Mouse (Mus musculus) stomach, embryonic 16.5 days (tissue): ENCODE data around the gene Clec4n. TPM values are rescaled to one million over a fixed set of nuclear protein-coding genes. Genes with fewer than 3 reads are reported as not detected.
"Not testable (repeated sequence)": the region's sequence is repeated elsewhere in the genome, so short reads cannot be mapped to it uniquely, and the experiment has no call there.

ENCODE experiments used
- ATAC-seq: fragments of 200-750 bp; cut with Nextera tagmentation; 2 replicates; pipeline ENCODE4 v1.8.0; 2017; ENCODE audit warnings: moderate number of reproducible peaks, moderate TSS enrichment; ENCODE audit not compliant: insufficient read depth, low FRiP score
- H3K27ac ChIP-seq: fragments of 300-500 bp; sonication (generic); 2 replicates; pipeline ENCODE4 v1.5.1; 2014; ENCODE audit warnings: low read length
- H3K27me3 ChIP-seq: fragments of 300-500 bp; sonication (generic); 2 replicates; pipeline ENCODE4 v1.6.1; 2014; ENCODE audit warnings: low read length, control low read depth, mixed read lengths; ENCODE audit not compliant: control insufficient read depth, insufficient read depth
- H3K36me3 ChIP-seq: fragments of 300-500 bp; sonication (generic); 2 replicates; pipeline ENCODE4 v1.6.1; 2014; ENCODE audit warnings: low read length; ENCODE audit not compliant: control insufficient read depth, insufficient read depth
- H3K4me1 ChIP-seq: fragments of 300-500 bp; sonication (generic); 2 replicates; pipeline ENCODE4 v1.6.1; 2014; ENCODE audit warnings: low read length, control low read depth, mixed read lengths; ENCODE audit not compliant: control insufficient read depth, insufficient read depth
- H3K4me2 ChIP-seq: fragments of 300-500 bp; sonication (generic); 2 replicates; pipeline ENCODE4 v1.6.1; 2014; ENCODE audit warnings: low read depth, low read length, mixed read lengths
- H3K4me3 ChIP-seq: fragments of 300-500 bp; sonication (generic); replicated peaks from 2 replicates; pipeline ENCODE4 v1.5.1; 2014; ENCODE audit warnings: mild to moderate bottlenecking, low read length
- H3K9ac ChIP-seq: fragments of 300-500 bp; sonication (generic); 2 replicates; pipeline ENCODE4 v1.6.1; 2014; ENCODE audit warnings: low read length
- H3K9me3 ChIP-seq: fragments of 300-500 bp; sonication (generic); replicated peaks from 2 replicates; pipeline ENCODE4 v1.6.1; 2016; ENCODE audit warnings: low read length, control low read depth; ENCODE audit not compliant: control insufficient read depth
- WGBS: fragments of 180-500 bp; shearing (Covaris S2); extraction: QIAGEN DNeasy Blood & Tissue Kit; methylation state at CpG from one replicate; pipeline ENCODE4 v1.1.7; 2014; 5-methylcytosine and 5-hydroxymethylcytosine counted together
- polyA plus RNA-seq: library from polyadenylated mRNA; unstranded; fragments of >200 nt; fragmentation: Nextera tagmentation; extraction: Ambion mirVana; gene quantifications from 2 replicates; pipeline ENCODE4 v1.2.1, GENCODE M21; 2015

Gene Clec4n
- polyA plus RNA-seq, 1 experiment from 2014 or later = 4.1 TPM

DNA sequence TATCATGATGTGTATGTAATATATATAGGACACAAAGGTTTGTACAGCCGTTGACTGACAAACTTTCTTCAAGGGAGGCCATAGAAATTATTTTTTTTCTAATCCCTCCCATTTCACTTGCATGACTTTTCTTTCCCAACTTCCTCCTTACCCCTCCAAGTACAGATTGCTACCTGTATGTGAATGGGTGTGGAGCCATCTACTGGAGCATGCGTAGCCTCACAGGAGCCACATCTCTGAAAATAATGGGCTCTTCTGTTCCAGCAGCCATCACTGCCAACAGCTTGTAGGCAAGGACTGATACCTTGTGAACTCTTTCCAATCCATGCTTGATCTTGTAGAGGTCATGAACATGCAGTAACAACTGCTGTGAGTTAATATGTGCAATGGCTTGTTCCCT is 19.2 kb downstream of the Clec4n start:
- not testable (repeated sequence) for H3K4me2 ChIP-seq, H3K4me1 ChIP-seq, H3K27ac ChIP-seq, ATAC-seq, H3K4me3 ChIP-seq, H3K9me3 ChIP-seq, H3K9ac ChIP-seq, H3K27me3 ChIP-seq, H3K36me3 ChIP-seq
- WGBS = 77% methylated on average over 2 of the region's 2 CpGs

DNA sequence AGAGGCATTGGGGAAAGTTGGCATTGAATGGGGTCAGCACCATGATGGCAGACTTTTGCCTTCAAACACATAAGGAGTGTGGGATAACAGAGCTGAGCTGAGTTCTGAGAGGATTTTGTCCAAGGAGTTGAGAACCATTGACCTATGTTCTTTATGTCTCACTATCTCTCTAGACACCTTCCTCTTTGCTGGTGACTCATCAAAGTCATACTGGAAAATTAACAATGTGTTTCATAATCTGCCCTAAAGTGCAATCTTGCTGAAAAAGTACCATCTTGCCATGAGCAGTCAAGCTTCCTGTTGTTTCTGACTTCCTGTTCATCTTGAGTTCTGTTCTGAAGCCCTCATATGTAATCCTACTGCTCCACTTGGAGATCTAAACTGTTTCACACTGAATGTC is 23.1 kb downstream of the Clec4n start:
- Histone ChIP-seq H3K4me1 (no peaks in the 10 kb centered on the region), H3K4me3 (no peak overlapping the region), H3K36me3 (no peaks in the 10 kb centered on the region), H3K27ac (no peak overlapping the region), H3K27me3 (no peaks in the 10 kb centered on the region), H3K9me3 (no peaks in the 10 kb centered on the region), H3K9ac (no peak overlapping the region), H3K4me2 (no peak overlapping the region)
- ATAC-seq = no peak

DNA sequence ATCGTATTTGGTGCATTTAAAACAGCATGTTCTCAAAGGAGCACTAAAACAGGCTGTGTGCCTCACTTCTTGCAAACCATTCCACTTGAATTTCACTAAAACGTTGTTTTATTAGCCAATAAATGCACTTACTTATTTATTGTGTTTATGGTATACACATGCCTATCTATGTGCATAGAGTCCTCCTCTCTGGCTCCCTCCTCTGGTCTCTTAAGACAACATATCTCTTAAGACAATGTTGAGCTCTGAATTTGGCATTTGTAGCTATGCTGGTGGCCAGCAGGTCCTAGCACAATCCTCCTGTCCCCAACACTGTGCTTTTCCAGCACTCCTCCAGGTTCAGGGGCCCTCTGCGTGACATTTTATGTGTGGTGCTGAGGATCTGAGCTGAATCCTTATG is 29.3 kb downstream of the Clec4n start:
- Histone ChIP-seq H3K4me3 (no peak overlapping the region), H3K9ac (no peak overlapping the region), H3K4me2 (no peak overlapping the region), H3K27me3 (no peaks in the 10 kb centered on the region), H3K36me3 (no peaks in the 10 kb centered on the region), H3K4me1 (no peaks in the 10 kb centered on the region), H3K27ac (no peak overlapping the region), H3K9me3 (no peaks in the 10 kb centered on the region)
- ATAC-seq = no peak
- 73% methylated on average over 3 of the region's 3 CpGs for WGBS

DNA sequence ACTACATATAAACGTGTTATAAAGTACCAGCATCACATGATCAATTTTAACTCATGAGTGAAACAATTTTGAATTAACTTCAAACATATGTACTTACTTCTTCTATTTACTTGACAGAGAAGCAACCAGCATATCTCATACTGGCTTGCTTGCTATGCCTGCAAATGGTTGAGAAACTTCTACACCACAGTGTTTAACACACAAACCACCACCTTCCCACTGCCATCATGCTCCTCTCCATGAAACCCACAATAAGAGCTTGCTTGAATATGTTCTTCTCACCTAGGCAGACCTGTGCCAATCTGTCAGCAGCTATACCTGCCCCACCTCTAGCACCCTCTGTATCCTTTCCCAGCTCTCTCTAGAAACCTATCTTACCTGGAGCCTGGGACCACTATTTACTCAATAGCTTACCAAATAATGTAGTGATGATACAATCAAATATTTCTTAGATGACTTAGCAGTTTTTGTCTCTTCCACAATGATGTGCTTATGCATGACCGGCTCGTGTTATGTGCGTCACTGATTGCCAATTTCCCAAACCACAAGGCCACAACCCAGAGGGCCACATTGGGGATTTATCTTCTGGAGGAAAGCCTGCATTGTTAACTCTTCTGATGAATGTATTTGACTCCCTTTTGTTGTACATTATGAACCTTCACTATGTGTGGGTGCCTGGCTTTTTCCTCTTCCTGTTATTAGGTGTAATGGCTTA is 30.4 kb downstream of the Clec4n start:
- no peak overlapping the region for H3K27ac ChIP-seq
- H3K36me3 ChIP-seq = no peaks in the 10 kb centered on the region
- no peaks in the 10 kb centered on the region for H3K27me3 ChIP-seq
- 70% methylated on average over 4 of the region's 4 CpGs for WGBS
- no peak overlapping the region for H3K4me3 ChIP-seq
- H3K4me1 ChIP-seq = no peaks in the 10 kb centered on the region
- H3K9me3 ChIP-seq = no peaks in the 10 kb centered on the region
- H3K4me2 ChIP-seq = no peak overlapping the region
- no peak overlapping the region for H3K9ac ChIP-seq
- no peak for ATAC-seq

DNA sequence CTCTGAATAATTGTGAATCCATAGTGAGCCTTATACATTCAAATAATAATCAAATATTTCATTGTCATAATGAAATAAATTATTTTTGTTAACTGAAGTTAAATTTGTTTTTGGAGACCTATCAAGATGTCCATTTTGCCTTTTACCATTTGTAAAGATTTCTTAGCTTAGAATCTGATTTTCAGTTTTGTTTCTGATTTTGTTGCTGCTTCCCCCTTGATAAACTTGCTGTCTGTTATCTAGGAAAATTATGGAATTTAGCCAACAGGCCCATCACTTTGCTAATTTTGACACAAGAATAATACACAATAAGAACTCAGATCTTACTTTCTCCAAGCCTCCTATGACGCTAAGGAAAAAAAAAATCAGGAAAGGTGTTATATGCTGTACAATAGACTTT is 31.2 kb downstream of the Clec4n start:
- WGBS = 74% methylated on average over 1 of the region's 1 CpGs
- no peaks in the 10 kb centered on the region for H3K27me3 ChIP-seq
- H3K4me3 ChIP-seq = no peak overlapping the region
- ATAC-seq = no peak
- no peak overlapping the region for H3K9ac ChIP-seq
- H3K4me2 ChIP-seq = no peak overlapping the region
- no peak overlapping the region for H3K27ac ChIP-seq
- H3K9me3 ChIP-seq = no peaks in the 10 kb centered on the region
- H3K4me1 ChIP-seq = no peaks in the 10 kb centered on the region
- no peaks in the 10 kb centered on the region for H3K36me3 ChIP-seq

DNA sequence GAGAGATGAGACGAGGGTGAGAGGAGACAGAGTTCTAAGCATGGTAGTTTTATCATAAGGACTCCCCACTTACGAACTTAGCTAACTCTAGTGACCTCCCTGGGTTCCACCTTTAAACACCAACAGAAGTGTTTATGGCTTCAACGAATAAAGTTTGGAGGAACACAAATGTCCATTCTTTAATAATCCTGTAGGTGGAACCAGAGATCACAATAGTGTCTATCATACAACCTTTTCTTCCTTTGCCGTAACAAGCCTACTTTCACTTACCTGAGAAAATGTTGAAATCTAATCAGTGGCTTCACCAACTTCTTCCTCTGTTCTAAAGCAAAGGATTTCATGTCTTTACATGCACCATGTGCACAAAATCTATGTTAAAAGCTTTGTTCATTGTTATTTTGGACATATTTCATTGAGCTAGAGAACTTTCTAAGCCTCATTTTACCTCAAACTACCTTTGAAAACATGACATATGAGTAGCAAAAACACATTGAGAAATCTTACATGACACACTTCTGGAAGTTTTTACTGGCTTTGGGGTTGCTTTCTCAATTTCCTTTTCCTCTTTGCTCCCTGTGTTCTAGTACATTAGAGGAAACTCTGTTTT is 32.0 kb downstream of the Clec4n start, which contains the start of gene Clec4d:
Gene Clec4d, plus strand, starts transcription at position 557 of the 607 bp plus-strand sequence.
- Histone ChIP-seq H3K27me3 (no peaks in the 10 kb centered on the region), H3K9me3 (no peaks in the 10 kb centered on the region), H3K36me3 (no peaks in the 10 kb centered on the region), H3K9ac (no peak within 1 kb of the TSS), H3K4me1 (no peaks in the 10 kb centered on the region), H3K27ac (no peak within 1 kb of the TSS), H3K4me2 (no peak within 1 kb of the TSS), H3K4me3 (no peak within 1 kb of the TSS)
- WGBS = 54% methylated on average over 4 of the region's 4 CpGs
- no peak for ATAC-seq

DNA sequence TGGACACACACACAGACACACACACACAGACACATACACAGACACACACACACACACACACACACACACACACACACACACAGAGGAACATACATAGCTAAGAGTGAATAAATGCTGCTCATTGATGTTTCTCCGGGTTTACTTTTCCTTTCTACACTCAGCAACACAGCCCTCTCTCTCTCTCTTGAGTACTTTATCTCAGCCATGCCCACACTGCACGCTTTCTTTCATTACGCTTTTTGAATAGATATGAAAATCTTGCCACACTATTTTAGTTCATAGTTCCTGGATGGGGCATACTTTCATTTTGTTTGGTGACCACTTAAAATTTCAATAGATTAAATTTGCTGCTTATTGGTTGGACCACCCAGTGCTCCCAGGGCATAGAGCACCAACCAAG is 34.6 kb downstream of the Clec4n start:
- ATAC-seq = no peak
- no peak overlapping the region for H3K9ac ChIP-seq
- no peaks in the 10 kb centered on the region for H3K9me3 ChIP-seq
- WGBS = 88% methylated on average over 3 of the region's 3 CpGs
- no peaks in the 10 kb centered on the region for H3K36me3 ChIP-seq
- H3K27ac ChIP-seq = no peak overlapping the region
- H3K27me3 ChIP-seq = no peaks in the 10 kb centered on the region
- no peak overlapping the region for H3K4me3 ChIP-seq
- no peaks in the 10 kb centered on the region for H3K4me1 ChIP-seq
- no peak overlapping the region for H3K4me2 ChIP-seq

DNA sequence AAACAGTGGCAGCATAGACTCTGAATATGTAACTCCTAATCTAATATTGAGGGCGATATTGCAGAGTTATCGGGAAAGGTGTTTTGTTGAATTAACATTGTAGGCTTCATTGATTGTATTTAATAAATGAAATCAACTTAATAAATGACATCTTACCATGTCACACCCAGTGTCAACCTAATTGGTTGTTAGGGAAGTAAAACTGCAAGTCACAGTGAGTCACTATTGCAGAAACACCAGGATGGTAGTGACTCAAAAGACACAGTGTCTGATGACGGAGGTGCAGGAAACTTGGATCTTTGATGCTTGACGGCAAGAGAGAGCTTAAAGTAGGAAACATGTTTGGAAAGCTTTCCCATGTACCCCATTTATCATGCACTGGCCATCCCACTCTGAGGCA is 36.2 kb downstream of the Clec4n start:
- no peak overlapping the region for H3K27ac ChIP-seq
- H3K36me3 ChIP-seq = no peaks in the 10 kb centered on the region
- no peak overlapping the region for H3K4me3 ChIP-seq
- no peak overlapping the region for H3K4me2 ChIP-seq
- no peak for ATAC-seq
- 77% methylated on average over 4 of the region's 4 CpGs for WGBS
- H3K9ac ChIP-seq = no peak overlapping the region
- no peaks in the 10 kb centered on the region for H3K4me1 ChIP-seq
- H3K9me3 ChIP-seq = no peaks in the 10 kb centered on the region
- no peaks in the 10 kb centered on the region for H3K27me3 ChIP-seq

DNA sequence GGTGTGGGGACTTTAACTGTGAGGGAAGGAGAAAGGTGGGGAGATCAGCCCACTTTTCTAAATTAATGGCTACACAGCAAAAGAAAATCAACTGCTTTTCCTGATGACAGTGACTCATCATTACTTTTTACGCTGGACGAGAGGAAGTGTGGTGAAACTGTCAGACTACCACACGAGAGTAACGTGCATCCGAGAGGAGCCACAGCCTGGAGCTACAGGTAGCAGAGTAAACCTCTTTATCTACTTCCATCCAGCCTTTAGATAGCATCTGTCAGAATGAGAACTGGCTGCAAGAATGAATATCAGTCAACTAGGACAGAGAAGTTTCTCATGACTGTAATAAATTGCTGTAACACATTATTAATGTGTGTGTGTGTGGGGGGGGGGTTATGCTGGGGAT is 37.3 kb downstream of the Clec4n start:
- Histone ChIP-seq H3K9me3 (no peaks in the 10 kb centered on the region), H3K4me1 (no peaks in the 10 kb centered on the region), H3K4me3 (no peak overlapping the region), H3K36me3 (no peaks in the 10 kb centered on the region), H3K4me2 (no peak overlapping the region), H3K27ac (no peak overlapping the region), H3K9ac (no peak overlapping the region), H3K27me3 (no peaks in the 10 kb centered on the region)
- no peak for ATAC-seq
- WGBS = 60% methylated on average over 5 of the region's 5 CpGs
